Mouse (Mus musculus) neural tube, embryonic 12.5 days (tissue): ENCODE data around the gene Gm20695. TPM values are rescaled to one million over a fixed set of nuclear protein-coding genes. Genes with fewer than 3 reads are reported as not detected.

Source experiments
- ATAC-seq: fragments of 200-750 bp; cut with Nextera tagmentation; 2 replicates; pipeline ENCODE4 v1.8.0; 2017; ENCODE audit warnings: low read depth, mild to moderate bottlenecking, moderate TSS enrichment, moderate library complexity; ENCODE audit not compliant: low FRiP score
- H3K27ac ChIP-seq: fragments of 300-500 bp; sonication (generic); 2 replicates; pipeline ENCODE4 v1.5.1; 2016
- H3K27me3 ChIP-seq: fragments of 300-500 bp; sonication (generic); replicated peaks from 2 replicates; pipeline ENCODE4 v1.6.1; 2016; ENCODE audit warnings: mild to moderate bottlenecking
- H3K36me3 ChIP-seq: fragments of 300-500 bp; sonication (generic); 2 replicates; pipeline ENCODE4 v1.6.1; 2016; ENCODE audit warnings: mild to moderate bottlenecking
- H3K4me1 ChIP-seq: fragments of 300-500 bp; sonication (generic); 2 replicates; pipeline ENCODE4 v1.6.1; 2016
- H3K4me2 ChIP-seq: fragments of 300-500 bp; sonication (generic); replicated peaks from 2 replicates; pipeline ENCODE4 v1.6.1; 2016; ENCODE audit warnings: mild to moderate bottlenecking
- H3K4me3 ChIP-seq: fragments of 300-500 bp; sonication (generic); 2 replicates; pipeline ENCODE4 v1.5.1; 2016
- H3K9ac ChIP-seq: fragments of 300-500 bp; sonication (generic); 2 replicates; pipeline ENCODE4 v1.6.1; 2016; ENCODE audit warnings: mild to moderate bottlenecking
- H3K9me3 ChIP-seq: fragments of 300-500 bp; sonication (generic); 2 replicates; pipeline ENCODE4 v1.6.1; 2016; ENCODE audit warnings: mild to moderate bottlenecking
- WGBS: fragments of 180-500 bp; shearing (Covaris S2); methylation state at CpG from one replicate; pipeline ENCODE4 v1.1.7; 2016; 5-methylcytosine and 5-hydroxymethylcytosine counted together
- microRNA-seq: library from miRNA; unstranded; fragments of <30 nt; microRNA quantifications from one replicate; pipeline ENCODE4, GENCODE M21; 2017
- polyA plus RNA-seq: library from polyadenylated mRNA; unstranded; fragments of >200 nt; fragmentation: Nextera tagmentation; extraction: Ambion mirVana; gene quantifications from 2 replicates; pipeline ENCODE4 v1.2.1, GENCODE M21; 2016

Gene Gm20695
- polyA plus RNA-seq, 1 experiment from 2014 or later, result 4.4 TPM

- no peak overlapping the region for H3K27ac ChIP-seq
- no peak overlapping the region for H3K4me3 ChIP-seq
- no peak for ATAC-seq
- no peak overlapping the region for H3K4me2 ChIP-seq
- WGBS, result 80% methylated on average over 10 of the region's 10 CpGs
- H3K9me3 ChIP-seq, result no peaks in the 10 kb centered on the region
- H3K9ac ChIP-seq, result no peak overlapping the region
- no peaks in the 10 kb centered on the region for H3K4me1 ChIP-seq
- H3K36me3 ChIP-seq, result no peaks in the 10 kb centered on the region
- H3K27me3 ChIP-seq, result no peaks in the 10 kb centered on the region
Observed at GRCm38 (mm10) chr16:3964990-3965389, 80.5 kb downstream of the Gm20695 start.

DNA sequence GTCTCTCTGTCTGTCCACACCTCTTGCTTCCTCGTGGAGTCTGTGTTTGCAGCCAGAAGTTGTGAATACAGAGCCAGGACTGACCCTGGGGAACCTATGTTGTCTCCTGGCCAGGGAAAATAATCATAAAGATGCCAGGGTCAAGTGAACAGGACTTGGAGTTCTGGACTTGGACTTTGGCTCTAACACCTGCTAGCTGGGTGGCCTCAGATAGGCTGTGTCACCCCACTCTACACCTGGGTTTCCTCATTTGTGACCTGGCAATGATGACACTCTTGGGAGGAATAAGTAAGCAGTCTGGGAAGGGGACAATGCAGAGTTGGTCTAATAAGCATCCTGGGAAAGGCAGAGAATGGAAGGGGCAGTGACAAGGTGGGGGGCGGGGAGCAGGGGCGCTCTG, 81.1 kb downstream of the Gm20695 start:
- Histone ChIP-seq H3K4me1 (no peaks in the 10 kb centered on the region), H3K36me3 (no peaks in the 10 kb centered on the region)
- 85% methylated on average over 3 of the region's 3 CpGs for WGBS

More for the DNA sequence above, 81.1 kb downstream of the Gm20695 start:
- H3K27me3 ChIP-seq, result no peaks in the 10 kb centered on the region
- no peak overlapping the region for H3K9ac ChIP-seq
- H3K4me2 ChIP-seq, result no peak overlapping the region
- no peak overlapping the region for H3K27ac ChIP-seq
- H3K9me3 ChIP-seq, result no peaks in the 10 kb centered on the region
- H3K4me3 ChIP-seq, result no peak overlapping the region
- no peak for ATAC-seq

Small RNAs within 50 kb of the gene (microRNA-seq; reads per million reads assigned to microRNA genes)
- not detected for gene Gm23493

Other genes with a start within 250 kb of the Gm20695 start
- not detected in 2 replicates for gene Mefv, start 166.6 kb upstream of the Gm20695 start, polyA plus RNA-seq
- 51.9 and 54.7 TPM in 2 replicates for gene Zfp263, start 140.6 kb upstream of the Gm20695 start, polyA plus RNA-seq
- not detected in 2 replicates for gene Olfr15, start 53.8 kb upstream of the Gm20695 start, polyA plus RNA-seq
- gene Zfp174, start 37.4 kb upstream of the Gm20695 start, polyA plus RNA-seq, result 1.6 and 2.0 TPM in 2 replicates
- gene Naa60, start 12.3 kb upstream of the Gm20695 start, polyA plus RNA-seq, result 61.3 and 68.9 TPM in 2 replicates
- 9.5 and 10.1 TPM in 2 replicates for gene Zfp597, start 87 bp upstream of the Gm20695 start, polyA plus RNA-seq
- 6.3 and 7.9 TPM in 2 replicates for gene 1700037C18Rik, start 24.0 kb downstream of the Gm20695 start, polyA plus RNA-seq
- gene Cluap1, start 24.2 kb downstream of the Gm20695 start, polyA plus RNA-seq, result 23.8 TPM in 2 replicates
- 0.82 and 1.4 TPM in 2 replicates for gene Nlrc3, start 92.0 kb downstream of the Gm20695 start, polyA plus RNA-seq
- gene Slx4, start 119.1 kb downstream of the Gm20695 start, polyA plus RNA-seq, result 23.3 and 30.4 TPM in 2 replicates
- 5.7 and 6.8 TPM in 2 replicates for gene Dnase1, start 152.3 kb downstream of the Gm20695 start, polyA plus RNA-seq
- 61.2 and 62.3 TPM in 2 replicates for gene Trap1, start 193.2 kb downstream of the Gm20695 start, polyA plus RNA-seq